Mouse (Mus musculus): ENCODE results near the gene Cdk19. TPM values are rescaled to one million over a fixed set of nuclear protein-coding genes. Genes with fewer than 3 reads are reported as not detected.

Cdk19 gene
- polyA plus RNA-seq, 1 experiment, result 6.6 TPM

DNA sequence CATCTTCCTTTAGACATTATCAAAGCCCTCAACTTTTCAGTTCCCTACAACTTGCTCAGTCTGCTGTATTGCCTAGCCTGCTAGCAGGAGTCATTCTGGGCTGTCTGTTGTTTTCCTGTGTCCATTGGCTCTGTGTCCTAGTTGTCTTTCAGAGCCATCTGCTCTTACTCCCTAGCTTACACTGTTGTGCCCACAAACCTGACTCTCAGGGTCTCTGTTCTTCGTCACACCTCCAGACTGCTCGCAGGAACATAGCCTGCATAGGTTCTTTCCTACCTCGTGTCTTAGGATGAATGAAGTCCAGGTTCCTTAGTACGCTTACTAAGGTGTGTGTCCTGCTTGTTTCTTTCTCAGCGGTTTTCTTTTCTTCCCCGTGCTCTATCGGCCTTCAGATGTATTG, 35.5 kb downstream of the Cdk19 start:
- WGBS, result 84% methylated on average over 7 of the region's 7 CpGs

DNA sequence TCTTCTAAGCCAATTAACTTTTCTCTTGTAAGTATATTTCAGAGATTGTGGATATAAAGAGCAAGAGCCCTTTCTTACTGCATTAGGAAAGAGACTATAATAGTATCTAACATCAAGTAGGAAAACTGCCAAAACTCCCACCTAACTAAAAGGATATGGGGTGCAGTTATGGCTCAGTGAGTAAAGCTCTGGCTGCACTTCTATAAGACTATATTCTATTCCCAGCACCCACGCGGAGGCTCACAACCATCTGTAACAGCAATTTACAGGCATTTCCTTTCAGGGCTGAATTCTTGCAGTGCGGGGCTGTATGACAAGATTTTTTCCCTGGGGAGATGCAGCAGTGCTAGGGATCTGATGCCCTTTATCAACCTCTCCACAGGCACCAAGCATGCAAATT, 36.9 kb downstream of the Cdk19 start:
- Histone ChIP-seq H3K4me1 (ENCODE audit: control insufficient read depth, insufficient read depth, low read length) (no peaks in the 10 kb centered on the region), H3K27me3 (replicated peaks; ENCODE audit: control insufficient read depth, insufficient read depth, low read length) (no peaks in the 10 kb centered on the region), H3K4me3 (ENCODE audit: insufficient read depth, low read depth, low read length) (no peak overlapping the region), H3K36me3 (ENCODE audit: control insufficient read depth, insufficient read depth, low read length) (no peaks in the 10 kb centered on the region), H3K27ac (ENCODE audit: insufficient read depth, low read depth, low read length) (no peak overlapping the region)
- TF ChIP-seq POLR2A (IDR thresholded peaks at IDR 0.05; ENCODE audit: low read depth, low read length), result no peak
- no peak for TF ChIP-seq CTCF (conservative IDR thresholded peaks at IDR 0.05; ENCODE audit: insufficient read depth, insufficient read length, low read depth, low read length)
- 79% methylated on average over 3 of the region's 3 CpGs for WGBS
- no peak for DNase-seq

More for the DNA sequence above, 35.5 kb downstream of the Cdk19 start:
- Histone ChIP-seq H3K27me3 (replicated peaks; ENCODE audit: control insufficient read depth, insufficient read depth, low read length) (no peaks in the 10 kb centered on the region), H3K27ac (ENCODE audit: insufficient read depth, low read depth, low read length) (no peak overlapping the region), H3K4me3 (ENCODE audit: insufficient read depth, low read depth, low read length) (no peak overlapping the region), H3K4me1 (ENCODE audit: control insufficient read depth, insufficient read depth, low read length) (no peaks in the 10 kb centered on the region), H3K36me3 (ENCODE audit: control insufficient read depth, insufficient read depth, low read length) (no peaks in the 10 kb centered on the region)
- TF ChIP-seq CTCF (conservative IDR thresholded peaks at IDR 0.05; ENCODE audit: insufficient read depth, insufficient read length, low read depth, low read length), result no peak
- TF ChIP-seq POLR2A (IDR thresholded peaks at IDR 0.05; ENCODE audit: low read depth, low read length), result no peak
- DNase-seq, result no peak

GRCm38 (mm10) chr10:40378284-40378683, 38.9 kb downstream of the Cdk19 start:
- H3K4me1 ChIP-seq (ENCODE audit: control insufficient read depth, insufficient read depth, low read length), result no peaks in the 10 kb centered on the region
- no peaks in the 10 kb centered on the region for H3K36me3 ChIP-seq (ENCODE audit: control insufficient read depth, insufficient read depth, low read length)
- no peak for DNase-seq
- no peaks in the 10 kb centered on the region for H3K27me3 ChIP-seq (replicated peaks; ENCODE audit: control insufficient read depth, insufficient read depth, low read length)
- 83% methylated on average over 4 of the region's 4 CpGs for WGBS
- H3K27ac ChIP-seq (ENCODE audit: insufficient read depth, low read depth, low read length), result no peak overlapping the region
- no peak overlapping the region for H3K4me3 ChIP-seq (ENCODE audit: insufficient read depth, low read depth, low read length)
- TF ChIP-seq POLR2A (IDR thresholded peaks at IDR 0.05; ENCODE audit: low read depth, low read length) (no peak), CTCF (conservative IDR thresholded peaks at IDR 0.05; ENCODE audit: insufficient read depth, insufficient read length, low read depth, low read length) (no peak)

DNA sequence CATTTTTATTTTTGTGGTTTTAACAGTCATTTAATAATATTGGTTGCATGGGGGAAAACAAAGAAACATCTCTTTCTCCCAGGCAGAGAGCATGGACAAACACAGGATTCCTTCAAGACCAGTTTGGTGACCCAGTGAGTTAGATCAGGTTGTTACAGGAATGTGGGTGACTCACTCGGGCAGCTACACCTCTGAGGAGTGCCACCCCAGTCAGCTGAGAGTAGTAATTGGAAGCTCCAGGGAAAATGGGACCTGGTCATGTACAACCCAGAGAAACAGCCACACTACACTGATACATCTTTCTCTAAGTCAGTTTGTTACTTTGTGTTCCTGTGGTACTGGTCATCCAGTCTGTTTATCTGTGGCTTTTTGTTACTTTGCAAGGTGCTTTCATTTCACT, 40.3 kb downstream of the Cdk19 start:
- WGBS, result 35% methylated on average over 1 of the region's 1 CpGs
- TF ChIP-seq POLR2A (IDR thresholded peaks at IDR 0.05; ENCODE audit: low read depth, low read length) (no peak), CTCF (conservative IDR thresholded peaks at IDR 0.05; ENCODE audit: insufficient read depth, insufficient read length, low read depth, low read length) (no peak)

DNA sequence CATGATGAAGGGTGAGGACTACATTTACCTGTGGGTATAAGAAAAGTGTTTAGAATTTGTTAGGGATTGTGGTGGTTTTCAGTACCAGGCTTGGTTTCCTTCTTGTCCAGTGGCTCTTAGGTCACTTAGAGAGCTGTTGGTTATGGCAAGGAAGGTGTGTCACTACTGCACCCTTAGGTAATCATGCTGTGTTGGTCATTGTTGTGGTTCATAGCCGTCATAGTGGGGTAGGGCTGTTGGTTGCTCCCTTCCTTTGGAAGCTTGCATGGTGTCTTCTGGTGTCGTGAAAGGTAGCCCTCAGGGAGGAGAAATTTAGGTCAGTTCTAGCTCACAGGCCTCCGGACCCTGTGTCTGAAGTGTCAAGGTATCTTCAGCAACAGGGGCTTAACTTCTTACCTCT, 46.0 kb downstream of the Cdk19 start:
- TF ChIP-seq POLR2A (IDR thresholded peaks at IDR 0.05; ENCODE audit: low read depth, low read length), result no peak
- TF ChIP-seq CTCF (conservative IDR thresholded peaks at IDR 0.05; ENCODE audit: insufficient read depth, insufficient read length, low read depth, low read length), result no peak
- Histone ChIP-seq H3K4me3 (ENCODE audit: insufficient read depth, low read depth, low read length) (no peak overlapping the region), H3K27ac (ENCODE audit: insufficient read depth, low read depth, low read length) (no peak overlapping the region), H3K4me1 (ENCODE audit: control insufficient read depth, insufficient read depth, low read length) (no peaks in the 10 kb centered on the region), H3K27me3 (replicated peaks; ENCODE audit: control insufficient read depth, insufficient read depth, low read length) (no peaks in the 10 kb centered on the region), H3K36me3 (ENCODE audit: control insufficient read depth, insufficient read depth, low read length) (no peaks in the 10 kb centered on the region)
- 92% methylated on average over 3 of the region's 3 CpGs for WGBS
- DNase-seq, result no peak

More for the DNA sequence above, 40.3 kb downstream of the Cdk19 start:
- Histone ChIP-seq H3K4me1 (ENCODE audit: control insufficient read depth, insufficient read depth, low read length) (no peaks in the 10 kb centered on the region), H3K36me3 (ENCODE audit: control insufficient read depth, insufficient read depth, low read length) (no peaks in the 10 kb centered on the region), H3K27ac (ENCODE audit: insufficient read depth, low read depth, low read length) (no peak overlapping the region), H3K27me3 (replicated peaks; ENCODE audit: control insufficient read depth, insufficient read depth, low read length) (no peaks in the 10 kb centered on the region), H3K4me3 (ENCODE audit: insufficient read depth, low read depth, low read length) (no peak overlapping the region)
- peak; percentile 8 for DNase-seq

DNA sequence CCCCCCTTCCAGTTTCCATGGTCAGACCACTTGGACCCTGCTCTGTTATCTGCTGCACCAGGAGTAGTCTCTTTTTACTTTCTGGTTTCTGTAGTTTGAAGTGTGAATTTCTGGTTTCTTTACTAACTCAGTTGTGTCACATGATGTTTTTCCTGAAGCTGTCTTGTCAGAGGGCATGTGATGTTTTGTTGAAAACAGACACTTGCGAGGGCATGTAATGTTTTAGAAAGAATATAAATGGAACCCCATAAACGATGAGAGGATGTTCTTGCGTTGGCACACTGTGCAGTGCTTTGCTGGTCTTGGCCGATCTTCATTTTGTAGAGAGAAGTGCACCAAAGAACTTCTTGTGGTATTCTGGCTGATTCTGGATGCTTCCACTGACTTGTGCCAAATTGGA, 46.8 kb downstream of the Cdk19 start:
- Histone ChIP-seq H3K27ac (ENCODE audit: insufficient read depth, low read depth, low read length) (no peak overlapping the region), H3K4me1 (ENCODE audit: control insufficient read depth, insufficient read depth, low read length) (no peaks in the 10 kb centered on the region), H3K27me3 (replicated peaks; ENCODE audit: control insufficient read depth, insufficient read depth, low read length) (no peaks in the 10 kb centered on the region), H3K36me3 (ENCODE audit: control insufficient read depth, insufficient read depth, low read length) (no peaks in the 10 kb centered on the region), H3K4me3 (ENCODE audit: insufficient read depth, low read depth, low read length) (no peak overlapping the region)
- 83% methylated on average over 4 of the region's 4 CpGs for WGBS
- TF ChIP-seq CTCF (conservative IDR thresholded peaks at IDR 0.05; ENCODE audit: insufficient read depth, insufficient read length, low read depth, low read length), result no peak
- no peak for TF ChIP-seq POLR2A (IDR thresholded peaks at IDR 0.05; ENCODE audit: low read depth, low read length)
- DNase-seq, result no peak

DNA sequence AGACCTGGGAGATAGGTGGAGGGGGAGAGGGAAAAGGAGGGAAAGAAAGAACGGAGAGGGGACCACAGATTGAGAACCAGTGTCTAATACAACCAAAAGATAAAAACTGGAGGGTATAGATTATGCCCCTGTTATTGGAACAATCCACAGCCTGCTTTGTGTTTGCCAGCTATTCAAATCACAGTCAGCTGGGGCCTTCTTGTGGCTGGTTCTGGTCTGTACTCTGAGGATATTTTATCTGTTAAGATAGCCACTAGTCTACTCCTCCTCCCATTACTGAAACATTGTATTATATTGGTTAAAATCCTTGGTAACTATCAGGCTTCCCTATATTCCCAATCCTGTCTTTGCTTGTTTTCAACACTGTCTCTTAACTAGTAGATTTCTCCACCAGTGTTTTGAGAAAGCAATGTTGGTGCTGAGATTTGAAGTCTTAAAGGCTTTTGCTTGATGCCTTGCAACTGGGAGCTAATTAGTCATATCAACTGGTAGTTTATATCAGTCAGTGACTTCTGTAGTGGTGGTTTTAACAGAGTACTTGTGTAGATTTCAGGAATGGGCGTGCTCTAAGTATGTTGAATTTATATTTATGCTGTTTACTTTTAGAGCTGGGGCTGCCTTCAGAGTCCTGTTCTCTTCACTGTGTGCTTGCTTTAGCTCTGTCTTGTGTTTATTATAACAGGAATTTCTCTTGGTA, 54.2 kb downstream of the Cdk19 start:
- TF ChIP-seq POLR2A (IDR thresholded peaks at IDR 0.05; ENCODE audit: low read depth, low read length) (no peak), CTCF (conservative IDR thresholded peaks at IDR 0.05; ENCODE audit: insufficient read depth, insufficient read length, low read depth, low read length) (0 out of 2 replicates have a peak, but pooled peaks have one; percentile 7)
- 91% methylated on average over 2 of the region's 2 CpGs for WGBS
- Histone ChIP-seq H3K27me3 (replicated peaks; ENCODE audit: control insufficient read depth, insufficient read depth, low read length) (no peaks in the 10 kb centered on the region), H3K4me1 (ENCODE audit: control insufficient read depth, insufficient read depth, low read length) (no peaks in the 10 kb centered on the region), H3K36me3 (ENCODE audit: control insufficient read depth, insufficient read depth, low read length) (no peaks in the 10 kb centered on the region), H3K4me3 (ENCODE audit: insufficient read depth, low read depth, low read length) (no peak overlapping the region), H3K27ac (ENCODE audit: insufficient read depth, low read depth, low read length) (no peak overlapping the region)
- DNase-seq, result no peak

Measured in kidney, adult 2 months (tissue).